In genomic region chr4:133022217-133022616, GRCm38 (mm10) we compare ENCODE assay signal across 10 mouse cellular contexts. TPM values are rescaled to one million over a fixed set of nuclear protein-coding genes. Genes with fewer than 3 reads are reported as not detected.
DNase-seq lines count a peak whose midpoint lies in the region; ATAC-seq and TF ChIP-seq lines count a peak whose summit lies in the region.
"Had no signal": no experiment of that assay in that cellular context is flagged by ENCODE, and none has a peak within 500 bp of the region (broad histone marks: within the 10 kb centered on the region; RNA-seq: fewer than 3 reads in every experiment).

No protein-coding gene starts in this region.

- H3K4me2 ChIP-seq in heart, embryonic 12.5 days = peak overlapping the region; percentile 46
- H3K4me2 ChIP-seq in embryonic facial prominence, embryonic 15.5 days (replicated peaks) = peak overlapping the region; percentile 39
- H3K4me2 ChIP-seq in limb, embryonic 12.5 days = peak overlapping the region; percentile 49

- H3K4me1 ChIP-seq in heart, embryonic 12.5 days (replicated peaks) = peaks cover 100% of the 10 kb centered on the region
- peaks cover 96% of the 10 kb centered on the region for H3K4me1 ChIP-seq in E14TG2a.4 (replicated peaks; ENCODE audit: low read depth, low read length)
- H3K4me1 ChIP-seq in embryonic facial prominence, embryonic 15.5 days = peaks cover 100% of the 10 kb centered on the region
- peaks cover 97% of the 10 kb centered on the region for H3K4me1 ChIP-seq in limb, embryonic 12.5 days (replicated peaks)

- H3K27ac ChIP-seq in heart, embryonic 12.5 days (ENCODE audit: poor library complexity, severe bottlenecking) = no peak overlapping the region; the same call in 1 of the 2 replicates
- H3K27ac ChIP-seq in embryonic facial prominence, embryonic 15.5 days (replicated peaks) = peak overlapping the region; percentile 89; the same call in 1 of the 2 replicates
- H3K27ac ChIP-seq in limb, embryonic 12.5 days = peak overlapping the region; percentile 69; the same call in 1 of the 2 replicates
- H3K27ac ChIP-seq: macrophage had no signal

- intact Hi-C loops in heart, postnatal 14 days (cut with DNase I) = no loop called here

- 31% methylated on average over 14 of the region's 14 CpGs for WGBS in heart, embryonic 12.5 days
- WGBS in embryonic facial prominence, embryonic 15.5 days = 26% methylated on average over 14 of the region's 14 CpGs
- WGBS in limb, embryonic 12.5 days = 4% methylated on average over 14 of the region's 14 CpGs

- DNase-seq in heart, postnatal 14 days = no peak
- no peak for DNase-seq in layer of hippocampus, adult 18-20 months (ENCODE audit: low spot score in 2 of 2)
- DNase-seq in spleen, adult 12 weeks (ENCODE audit: low spot score) = no peak
- DNase-seq in right cerebral cortex, postnatal 10 days (ENCODE audit: low spot score in 2 of 2) = no peak

- no peak for ATAC-seq in heart, embryonic 12.5 days (ENCODE audit: insufficient number of reproducible peaks, low FRiP score)
- no peak for ATAC-seq in embryonic facial prominence, embryonic 15.5 days (ENCODE audit: insufficient number of reproducible peaks, low FRiP score, low TSS enrichment, low read depth)
- no peak for ATAC-seq in limb, embryonic 12.5 days (ENCODE audit: insufficient number of reproducible peaks, insufficient read depth, low FRiP score, low TSS enrichment, low read depth)

- no peaks in the 10 kb centered on the region for H3K27me3 ChIP-seq in heart, embryonic 12.5 days (replicated peaks)
- H3K27me3 ChIP-seq in E14TG2a.4 (ENCODE audit: insufficient read depth, low read length) = no peaks in the 10 kb centered on the region
- no peaks in the 10 kb centered on the region for H3K27me3 ChIP-seq in embryonic facial prominence, embryonic 15.5 days
- no peaks in the 10 kb centered on the region for H3K27me3 ChIP-seq in limb, embryonic 12.5 days
- H3K27me3 ChIP-seq: CH12.LX had no signal

- TF ChIP-seq CTCF in E14TG2a.4 (conservative IDR thresholded peaks at IDR 0.05; ENCODE audit: low read length) = no peak

- no peaks in the 10 kb centered on the region for H3K9me3 ChIP-seq in heart, embryonic 12.5 days (replicated peaks)
- H3K9me3 ChIP-seq in E14TG2a.4 (ENCODE audit: low read length) = no peaks in the 10 kb centered on the region
- H3K9me3 ChIP-seq in embryonic facial prominence, embryonic 15.5 days (replicated peaks) = no peaks in the 10 kb centered on the region
- H3K9me3 ChIP-seq in limb, embryonic 12.5 days = no peaks in the 10 kb centered on the region

- peaks cover 15% of the 10 kb centered on the region; the same call in 1 of the 2 replicates for H3K36me3 ChIP-seq in heart, embryonic 12.5 days
- H3K36me3 ChIP-seq in E14TG2a.4 (ENCODE audit: insufficient read depth, low read length) = peaks cover 43% of the 10 kb centered on the region
- 0 out of 2 replicates have a peak, but pooled peaks cover 8% of the 10 kb centered on the region for H3K36me3 ChIP-seq in embryonic facial prominence, embryonic 15.5 days
- peaks cover 38% of the 10 kb centered on the region for H3K36me3 ChIP-seq in limb, embryonic 12.5 days

- peak overlapping the region; percentile 53 for H3K9ac ChIP-seq in heart, embryonic 12.5 days
- no peak overlapping the region for H3K9ac ChIP-seq in embryonic facial prominence, embryonic 15.5 days
- peak overlapping the region; percentile 42; the same call in 1 of the 2 replicates for H3K9ac ChIP-seq in limb, embryonic 12.5 days (replicated peaks)

- 0 out of 2 replicates have a peak overlapping the region, but pooled peaks have one; percentile 3 for H3K4me3 ChIP-seq in heart, embryonic 12.5 days
- peak overlapping the region; percentile 68 for H3K4me3 ChIP-seq in E14TG2a.4 (replicated peaks; ENCODE audit: low read length)
- H3K4me3 ChIP-seq in embryonic facial prominence, embryonic 15.5 days (replicated peaks) = 0 out of 2 replicates have a peak overlapping the region, but pooled peaks have one; percentile 1
- H3K4me3 ChIP-seq in limb, embryonic 12.5 days (replicated peaks) = peak overlapping the region; percentile 11; the same call in 1 of the 2 replicates

RNA-seq across cellular contexts. Expression of gene Ahdc1, which starts 11.2 kb away (rescaled TPM):
- 11.6 and 11.7 TPM in 2 replicates for polyA plus RNA-seq in heart, embryonic 12.5 days (2016; fragmentation: Nextera tagmentation; extraction: Ambion mirVana)
- 10 to 100 TPM; 55.2 to 59.1 TPM for total RNA-seq in heart, postnatal 14 days (2021)
- polyA plus RNA-seq in embryonic facial prominence, embryonic 15.5 days (2015; fragmentation: Nextera tagmentation; extraction: Ambion mirVana) = 13.2 and 13.9 TPM in 2 replicates
- 13.2 and 14.5 TPM in 2 replicates for polyA plus RNA-seq in limb, embryonic 12.5 days (2016; fragmentation: Nextera tagmentation; extraction: Ambion mirVana)
- 100 to 1,000 TPM; 114 to 116 TPM for total RNA-seq in layer of hippocampus, adult 18-20 months (2021)

RNA-seq across cellular contexts. Expression of gene Fgr, which starts 48.3 kb away (rescaled TPM):
- 0.19 and 0.23 TPM in 2 replicates for polyA plus RNA-seq in heart, embryonic 12.5 days (2016; fragmentation: Nextera tagmentation; extraction: Ambion mirVana)
- under 1 TPM; 0.43 to 0.49 TPM for total RNA-seq in heart, postnatal 14 days (2021)
- polyA plus RNA-seq in embryonic facial prominence, embryonic 15.5 days (2015; fragmentation: Nextera tagmentation; extraction: Ambion mirVana) = 0.55 and 0.65 TPM in 2 replicates
- polyA plus RNA-seq in limb, embryonic 12.5 days (2016; fragmentation: Nextera tagmentation; extraction: Ambion mirVana) = 0.26 and 0.36 TPM in 2 replicates
- under 1 TPM; 0.13 to 0.35 TPM for total RNA-seq in layer of hippocampus, adult 18-20 months (2021)

Comparison
In these comparisons a context has a peak if more than half of its experiments do, and no peak if none do; other contexts are left out.
1. H3K4me3 ChIP-seq: peak in every context shown above with its lines; median percentile 68 in E14TG2a.4; 11 in limb, embryonic 12.5 days; 3 in heart, embryonic 12.5 days; 1 in embryonic facial prominence, embryonic 15.5 days.